28 mouse cellular contexts compared by ENCODE assay signal in genomic region chr3:45602278-45602677, GRCm38 (mm10).
"Had no signal": no experiment of that assay in that cellular context is flagged by ENCODE, and none has a peak within 500 bp of the region (broad histone marks: within the 10 kb centered on the region; RNA-seq: fewer than 3 reads in every experiment).

No protein-coding gene starts in this region.

- H3K4me1 ChIP-seq: embryonic facial prominence, embryonic 12.5 days; embryonic facial prominence, embryonic 13.5 days; forebrain, embryonic 10.5 days; forebrain, embryonic 12.5 days; forebrain, embryonic 13.5 days; forebrain, embryonic 15.5 days had no signal

- DNase-seq: cerebellum, adult 2 months; cerebellum, adult 8-10 months; cerebellum, adult 9-10 months; cerebellum, adult 9-11 months; cerebellum, postnatal 10 days; cerebellum, postnatal 14 days; cerebellum, postnatal 25 days; cerebellum, postnatal 36 days; embryo, embryonic 11 days; forebrain, postnatal 0 days; gastrocnemius, adult 2 months; gastrocnemius, postnatal 10 days; gastrocnemius, postnatal 14 days; gastrocnemius, postnatal 25 days; gastrocnemius, postnatal 36 days; heart, adult 11 months; heart, adult 18-20 months; heart, adult 2 months had no signal

- H3K9ac ChIP-seq: embryonic facial prominence, embryonic 12.5 days; embryonic facial prominence, embryonic 13.5 days; forebrain, embryonic 12.5 days; forebrain, embryonic 13.5 days; forebrain, embryonic 15.5 days; forebrain, postnatal 0 days had no signal

- H3K4me3 ChIP-seq: embryonic facial prominence, embryonic 12.5 days; embryonic facial prominence, embryonic 13.5 days; erythroblast, embryonic 14.5 days; forebrain, embryonic 10.5 days; forebrain, embryonic 12.5 days; forebrain, embryonic 13.5 days; forebrain, embryonic 15.5 days; gastrocnemius, adult 2 months; heart, adult 2 months had no signal

- ATAC-seq: forebrain, embryonic 13.5 days; forebrain, embryonic 14.5 days; forebrain, embryonic 15.5 days; forebrain, embryonic 16.5 days; forebrain, postnatal 0 days had no signal

- H3K9me3 ChIP-seq: embryonic facial prominence, embryonic 12.5 days; embryonic facial prominence, embryonic 13.5 days; forebrain, embryonic 10.5 days; forebrain, embryonic 12.5 days; forebrain, embryonic 13.5 days; forebrain, embryonic 15.5 days had no signal

- H3K36me3 ChIP-seq: embryonic facial prominence, embryonic 12.5 days; embryonic facial prominence, embryonic 13.5 days; forebrain, embryonic 10.5 days; forebrain, embryonic 12.5 days; forebrain, embryonic 15.5 days had no signal

- H3K27me3 ChIP-seq: embryonic facial prominence, embryonic 12.5 days; embryonic facial prominence, embryonic 13.5 days; forebrain, embryonic 12.5 days; forebrain, embryonic 13.5 days; forebrain, embryonic 15.5 days had no signal

- H3K27ac ChIP-seq: embryonic facial prominence, embryonic 12.5 days; embryonic facial prominence, embryonic 13.5 days; forebrain, embryonic 10.5 days; forebrain, embryonic 12.5 days; forebrain, embryonic 13.5 days; forebrain, embryonic 15.5 days; gastrocnemius, adult 2 months; heart, adult 2 months had no signal

- H3K4me2 ChIP-seq: embryonic facial prominence, embryonic 12.5 days; embryonic facial prominence, embryonic 13.5 days; forebrain, embryonic 12.5 days; forebrain, embryonic 13.5 days; forebrain, embryonic 15.5 days; heart, embryonic 11.5 days had no signal
